Mouse (Mus musculus) Patski (cell line): ENCODE data around the gene Mtmr1. TPM values are rescaled to one million over a fixed set of nuclear protein-coding genes. Genes with fewer than 3 reads are reported as not detected.

Experiments
- ATAC-seq: fragments of 100-300 bp; one replicate; pipeline ENCODE4 v1.8.0; 2021
- CTCF ChIA-PET: fragments of 350-600 bp; sonication (Branson Sonifier 250); formaldehyde crosslinking; loops from one replicate; lab custom pipeline; 2022; ENCODE audit warnings: inconsistent platforms; lab: Charles Lee
- POLR2A ChIA-PET: fragments of 350-600 bp; sonication (Branson Sonifier 250); formaldehyde crosslinking; loops from one replicate; lab custom pipeline; 2022; ENCODE audit warnings: antibody characterized with exemption, inconsistent platforms; lab: Charles Lee
- DNase-seq: peaks from one replicate; pipeline ENCODE4 v3.0.0-alpha.2; 2011; ENCODE audit warnings: low read depth, low spot score
- H3K27me3 ChIP-seq: fragments of 371-371 bp; one replicate; pipeline ENCODE4 v1.5.1; 2021
- CTCF ChIP-seq: fragments of 100-300 bp; IDR thresholded peaks from one replicate; pipeline ENCODE4 v1.5.1; 2021
- in situ Hi-C: fragments of 300-500 bp; cut with MboI; formaldehyde crosslinking; loops from 3 replicates; pipeline ENCODE4 v1.11.1; 2018; ENCODE audit warnings: low pct_unique_long_range_greater_than_20kb, mixed read lengths
- polyA plus RNA-seq: library from polyadenylated mRNA; unstranded; gene quantifications from one replicate; pipeline ENCODE4 v1.2.3, GENCODE M21; 2021

The Mtmr1 gene
- polyA plus RNA-seq, 1 experiment from 2014 or later: 21.6 TPM

GRCm38 (mm10) chrX:71396326-71396725 is 31.8 kb downstream of the Mtmr1 start:
- DNase-seq: no peak
- in situ Hi-C loops: loop anchor here (25.0 kb wide), 1 partner anchor 809 kb away; no protein-coding TSS in a partner anchor
- POLR2A ChIA-PET: no interaction called here
- TF ChIP-seq CTCF: no peak
- no peak for ATAC-seq
- H3K27me3 ChIP-seq: peaks cover 20% of the 10 kb centered on the region
- CTCF ChIA-PET: no interaction called here

GRCm38 (mm10) chrX:71406290-71406689 is 41.7 kb downstream of the Mtmr1 start:
- ATAC-seq: no peak
- H3K27me3 ChIP-seq: peaks cover 24% of the 10 kb centered on the region
- in situ Hi-C loops: no loop called here
- no peak for TF ChIP-seq CTCF
- no peak for DNase-seq
- ChIA-PET POLR2A (no interaction called here), CTCF (no interaction called here)

GRCm38 (mm10) chrX:71408386-71408785 is 43.8 kb downstream of the Mtmr1 start:
- POLR2A ChIA-PET: no interaction called here
- CTCF ChIA-PET: interaction anchor here (1.4 kb wide), 1 partner anchor 17 kb away, joined by 4 read pairs; no protein-coding TSS in a partner anchor
- no peak for DNase-seq
- in situ Hi-C loops: no loop called here
- ATAC-seq: no peak
- TF ChIP-seq CTCF: no peak
- H3K27me3 ChIP-seq: peaks cover 14% of the 10 kb centered on the region

- DNase-seq (no peak), ATAC-seq (no peak)
- in situ Hi-C loops: no loop called here
- ChIA-PET POLR2A (no interaction called here), CTCF (interaction anchor here (1.2 kb wide), 1 partner anchor 211 kb away, joined by 4 read pairs; no protein-coding TSS in a partner anchor)
- peaks cover 8% of the 10 kb centered on the region for H3K27me3 ChIP-seq
- no peak for TF ChIP-seq CTCF
Measured at GRCm38 (mm10) chrX:71412776-71413175, 48.2 kb downstream of the Mtmr1 start.

GRCm38 (mm10) chrX:71413616-71414015 is 49.1 kb downstream of the Mtmr1 start:
- ATAC-seq: no peak
- CTCF ChIA-PET: interaction anchor here (1.2 kb wide), 1 partner anchor 210 kb away, joined by 4 read pairs; no protein-coding TSS in a partner anchor
- TF ChIP-seq CTCF: no peak
- in situ Hi-C loops: no loop called here
- no peak for DNase-seq
- H3K27me3 ChIP-seq: peaks cover 4% of the 10 kb centered on the region
- POLR2A ChIA-PET: no interaction called here

- CTCF ChIA-PET: interaction anchor here (1.1 to 4.1 kb wide), 5 partner anchors 17 to 198 kb away, joined by 3 to 22 read pairs (median 4); no protein-coding TSS in a partner anchor
- H3K27me3 ChIP-seq: peaks cover 2% of the 10 kb centered on the region
- POLR2A ChIA-PET: no interaction called here
- no peak for TF ChIP-seq CTCF
- ATAC-seq (no peak), DNase-seq (no peak)
- in situ Hi-C loops: loop anchor here (10.0 kb wide), 1 partner anchor 180 kb away; no protein-coding TSS in a partner anchor
Measured at GRCm38 (mm10) chrX:71424852-71425251, 60.3 kb downstream of the Mtmr1 start.

- peak; percentile 20 for DNase-seq
- ChIA-PET CTCF (interaction anchor here (0.8 to 4.1 kb wide), 13 partner anchors 9 to 197 kb away, joined by 3 to 22 read pairs (median 4); no protein-coding TSS in a partner anchor), POLR2A (no interaction called here)
- no peak for TF ChIP-seq CTCF
- in situ Hi-C loops: loop anchor here (10.0 kb wide), 1 partner anchor 179 kb away; no protein-coding TSS in a partner anchor
- peak; percentile 82 for ATAC-seq
- H3K27me3 ChIP-seq: no peaks in the 10 kb centered on the region
Measured at GRCm38 (mm10) chrX:71425746-71426519, 61.4 kb downstream of the Mtmr1 start.

- no peak for DNase-seq
- ATAC-seq: no peak
- POLR2A ChIA-PET: no interaction called here
- CTCF ChIA-PET: interaction anchor here (2.2 to 4.1 kb wide), 2 partner anchors 11 to 196 kb away, joined by 7 to 22 read pairs; no protein-coding TSS in a partner anchor
- in situ Hi-C loops: loop anchor here (10.0 kb wide), 1 partner anchor 177 kb away; no protein-coding TSS in a partner anchor
- no peak for TF ChIP-seq CTCF
- no peaks in the 10 kb centered on the region for H3K27me3 ChIP-seq
Measured at GRCm38 (mm10) chrX:71427491-71427890, 62.9 kb downstream of the Mtmr1 start.

- POLR2A ChIA-PET: no interaction called here
- CTCF ChIA-PET: interaction anchor here (1.2 kb wide), 1 partner anchor 10 kb away, joined by 4 read pairs; no protein-coding TSS in a partner anchor
- ATAC-seq (no peak), DNase-seq (no peak)
- H3K27me3 ChIP-seq: peaks cover 2% of the 10 kb centered on the region
- in situ Hi-C loops: no loop called here
- TF ChIP-seq CTCF: no peak
Measured at GRCm38 (mm10) chrX:71430900-71431299, 66.3 kb downstream of the Mtmr1 start.

- no peak for ATAC-seq
- no peak for TF ChIP-seq CTCF
- POLR2A ChIA-PET: no interaction called here
- in situ Hi-C loops: no loop called here
- H3K27me3 ChIP-seq: peaks cover 11% of the 10 kb centered on the region
- DNase-seq: no peak
- CTCF ChIA-PET: no interaction called here
Measured at GRCm38 (mm10) chrX:71434448-71434847, 69.9 kb downstream of the Mtmr1 start.

- in situ Hi-C loops: no loop called here
- DNase-seq (no peak), ATAC-seq (no peak)
- CTCF ChIA-PET: interaction anchor here (1.5 kb wide), 1 partner anchor 8 kb away, joined by 5 read pairs; no protein-coding TSS in a partner anchor
- POLR2A ChIA-PET: no interaction called here
- peaks cover 11% of the 10 kb centered on the region for H3K27me3 ChIP-seq
- no peak for TF ChIP-seq CTCF
Measured at GRCm38 (mm10) chrX:71434860-71435259, 70.3 kb downstream of the Mtmr1 start.
